Mouse (Mus musculus): ENCODE data around the gene Olfr1423.
"Not testable (repeated sequence)": the region's sequence is repeated elsewhere in the genome, so short reads cannot be mapped to it uniquely, and the experiment has no call there.

Gene Olfr1423

DNA sequence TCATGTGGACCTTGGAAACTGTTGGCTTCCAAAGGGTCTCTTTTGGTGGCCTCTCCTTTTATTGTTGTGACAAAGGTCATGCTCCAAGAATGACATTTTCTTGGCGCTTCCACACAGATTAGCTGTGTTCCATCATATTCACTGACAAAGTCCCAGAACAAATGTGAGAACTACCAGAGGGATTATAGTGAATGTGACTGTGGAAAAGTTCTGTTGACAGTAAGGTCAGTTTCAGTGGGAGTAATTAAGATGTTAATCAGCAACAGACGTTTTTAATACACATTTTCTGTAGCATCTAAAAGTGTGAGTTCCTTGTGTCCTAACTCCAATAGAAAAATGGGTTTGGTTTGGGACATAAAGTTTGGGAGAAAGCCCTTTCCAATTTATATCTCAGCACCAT, at the start of gene Olfr1423:
Gene Olfr1423, minus strand, starts transcription at position 101 of the 400 bp plus-strand sequence.
- no peak for DNase-seq

DNA sequence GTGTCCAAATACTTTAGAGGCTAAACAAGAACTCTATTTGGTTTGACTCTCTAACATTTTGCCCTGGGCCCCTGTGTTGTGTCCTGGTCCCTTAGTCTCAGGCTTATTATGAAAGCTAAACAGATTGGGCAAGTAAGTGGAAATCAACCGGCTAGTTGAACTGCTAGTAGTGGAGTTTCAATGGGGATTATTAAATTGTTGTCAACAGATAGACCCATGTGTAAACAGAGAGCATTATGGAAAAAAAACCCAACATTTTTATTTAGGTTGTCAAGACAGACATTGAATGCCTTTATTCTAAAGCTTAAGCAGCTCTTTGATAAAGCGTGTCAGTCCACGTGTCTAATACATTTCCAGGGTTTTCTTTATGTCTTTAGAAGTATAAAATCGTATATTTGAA, 36.5 kb upstream of the Olfr1423 start, which contains the start of gene Olfr1425:
Gene Olfr1425, minus strand, starts transcription at position 101 of the 400 bp plus-strand sequence.
- DNase-seq, result not testable (repeated sequence)

DNA sequence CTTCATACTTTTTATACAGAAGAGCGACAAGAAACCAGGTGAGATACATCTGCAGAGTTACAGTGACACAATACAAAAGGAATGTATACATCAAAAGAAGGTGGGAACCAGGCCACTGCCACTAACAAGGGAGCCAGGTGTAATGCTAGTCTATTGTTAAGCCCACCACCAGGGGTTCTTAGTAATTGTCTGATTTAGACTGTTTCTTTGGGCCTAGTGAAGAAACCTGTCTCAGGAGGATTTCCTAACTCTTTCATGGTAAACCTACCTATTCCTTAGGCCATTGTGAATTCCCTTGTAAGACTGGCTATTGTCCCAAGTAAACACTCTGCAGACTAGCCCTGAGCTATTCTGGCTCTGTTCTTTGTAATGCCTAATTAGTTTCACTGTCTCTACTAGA, 28.4 kb upstream of the Olfr1423 start:
- DNase-seq, result not testable (repeated sequence)

DNA sequence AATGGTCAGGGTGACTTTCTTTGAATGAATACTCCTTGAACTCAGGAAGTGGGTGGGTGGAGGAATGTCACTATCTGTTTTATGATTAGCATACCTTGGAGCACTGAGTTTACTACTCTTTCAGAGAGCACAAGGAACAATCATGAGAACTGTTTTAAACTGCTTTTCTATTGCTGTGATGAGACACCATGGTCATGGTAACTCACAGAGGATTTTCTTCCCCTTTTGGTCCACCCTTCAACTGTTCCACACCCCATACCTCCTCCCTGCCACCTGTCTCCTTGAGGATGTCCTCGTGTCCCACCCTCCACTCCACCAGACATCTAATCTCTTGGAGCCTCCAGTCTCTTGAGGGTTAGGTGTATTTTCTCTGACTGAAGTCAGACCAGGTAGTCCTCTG, 26.7 kb upstream of the Olfr1423 start:
- not testable (repeated sequence) for DNase-seq

DNA sequence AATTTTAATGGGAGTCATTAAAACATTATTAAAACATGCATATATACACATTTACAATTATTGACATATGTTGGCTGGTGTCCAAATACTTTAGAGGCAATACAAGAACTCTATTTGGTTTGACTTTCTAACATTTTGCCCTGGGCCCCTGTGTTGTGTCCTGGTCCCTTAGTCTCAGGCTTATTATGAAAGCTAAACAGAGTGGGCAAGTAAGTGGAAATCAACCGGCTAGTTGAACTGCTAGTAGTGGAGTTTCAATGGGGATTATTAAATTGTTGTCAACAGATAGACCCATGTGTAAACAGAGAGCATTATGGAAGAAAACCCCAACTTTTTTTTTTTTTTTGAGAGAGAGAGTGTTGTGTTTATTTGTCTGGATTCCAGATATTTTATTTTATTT, 21.5 kb upstream of the Olfr1423 start, which contains the start of gene Olfr1424:
Gene Olfr1424, minus strand, starts transcription at position 101 of the 400 bp plus-strand sequence.
- not testable (repeated sequence) for DNase-seq

DNA sequence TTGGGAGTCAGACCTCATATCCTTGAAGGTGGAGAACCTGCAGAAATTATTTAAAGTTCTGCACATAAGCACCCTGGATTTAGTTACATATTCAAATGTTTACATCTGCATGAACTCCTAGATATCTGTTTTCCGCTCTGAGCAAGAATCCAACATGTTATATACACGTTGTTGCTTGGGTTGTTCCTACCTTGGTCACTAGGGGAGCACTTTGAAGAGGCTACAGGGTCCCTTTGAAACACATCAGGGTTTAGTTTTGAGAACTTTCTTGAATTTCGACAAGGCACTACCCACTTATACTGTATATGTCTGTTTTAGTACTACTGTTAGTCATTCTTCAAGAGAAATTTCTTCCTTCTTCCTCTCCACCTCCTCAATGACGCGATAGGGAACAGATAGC, 2.0 kb upstream of the Olfr1423 start:
- no peak for DNase-seq

DNA sequence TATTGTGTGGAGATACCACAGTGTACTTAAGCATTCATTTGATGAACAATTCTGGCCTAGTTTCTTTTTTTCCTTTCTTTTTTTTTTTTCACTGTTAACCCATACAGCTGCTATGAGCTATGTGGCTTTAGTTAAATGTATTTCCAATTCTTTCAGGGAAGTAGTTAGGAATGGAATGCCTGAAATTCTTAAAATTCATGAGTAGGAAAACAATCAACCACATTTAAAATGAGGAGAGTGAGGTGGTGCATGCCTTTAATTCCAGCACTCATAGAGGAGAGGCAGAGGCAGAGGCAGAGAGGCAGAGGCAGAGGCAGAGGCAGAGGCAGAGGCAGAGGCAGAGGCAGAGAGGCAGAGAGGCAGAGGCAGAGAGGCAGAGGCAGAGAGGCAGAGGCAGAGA, 3.4 kb downstream of the Olfr1423 start:
- no peak for DNase-seq

DNA sequence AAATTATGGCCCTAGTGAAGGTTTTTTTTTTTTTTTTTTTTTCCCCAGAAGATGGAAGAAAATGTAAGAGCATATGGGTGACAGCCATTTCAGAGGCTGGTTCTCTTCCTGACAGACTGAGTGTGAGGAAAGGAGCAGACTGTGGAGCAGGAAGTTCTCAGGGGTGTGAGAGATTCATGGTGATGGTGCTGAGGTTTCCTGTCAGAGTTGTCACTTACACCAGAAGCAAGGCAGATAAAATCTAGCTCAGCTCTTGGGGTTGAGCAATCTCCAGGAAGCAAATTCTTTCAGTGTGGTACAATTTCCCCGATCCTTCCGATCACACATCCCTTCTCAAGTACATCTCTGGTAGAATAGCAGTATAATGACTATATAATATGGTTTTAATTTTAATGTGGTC, 14.5 kb downstream of the Olfr1423 start:
- no peak for DNase-seq

DNA sequence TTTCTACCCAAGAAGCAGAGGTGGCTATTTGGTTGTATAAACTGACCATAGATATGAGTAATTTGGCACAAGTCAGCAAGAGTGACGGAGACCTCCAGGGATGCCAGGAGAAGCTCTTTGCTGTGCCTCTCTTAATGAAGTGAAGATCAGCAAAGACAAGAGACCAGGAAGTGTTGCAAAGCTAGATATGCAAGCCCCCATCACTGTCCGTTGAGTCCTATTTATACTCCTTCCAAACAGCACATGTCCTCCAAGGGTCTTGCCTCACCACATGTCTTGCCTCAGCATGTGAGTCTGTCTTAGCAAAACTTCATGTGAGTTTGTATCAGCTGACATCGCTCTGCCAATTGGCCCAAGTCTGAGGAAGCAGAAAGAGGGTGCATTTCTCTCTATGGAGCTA, 15.8 kb downstream of the Olfr1423 start:
- no peak for DNase-seq

DNA sequence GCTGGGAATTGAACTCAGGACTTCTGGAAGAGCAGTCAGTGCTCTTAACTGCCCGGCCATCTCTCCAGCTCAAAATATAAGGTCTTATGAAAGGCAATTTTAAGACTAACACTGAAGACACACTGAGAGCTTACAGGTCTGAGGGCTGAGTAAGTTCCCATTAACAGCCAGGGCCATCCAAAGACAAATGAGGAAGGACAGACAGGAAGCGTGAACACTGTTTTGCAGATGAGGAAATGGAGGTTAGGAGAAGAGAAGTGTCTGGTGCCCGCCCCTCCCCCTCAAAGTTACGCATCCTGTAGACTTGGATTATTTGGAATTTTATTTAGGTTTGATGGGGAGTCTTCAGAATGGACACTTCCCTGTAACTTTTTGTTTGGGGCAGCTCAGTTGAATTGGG, 17.0 kb downstream of the Olfr1423 start:
- DNase-seq, result no peak

DNA sequence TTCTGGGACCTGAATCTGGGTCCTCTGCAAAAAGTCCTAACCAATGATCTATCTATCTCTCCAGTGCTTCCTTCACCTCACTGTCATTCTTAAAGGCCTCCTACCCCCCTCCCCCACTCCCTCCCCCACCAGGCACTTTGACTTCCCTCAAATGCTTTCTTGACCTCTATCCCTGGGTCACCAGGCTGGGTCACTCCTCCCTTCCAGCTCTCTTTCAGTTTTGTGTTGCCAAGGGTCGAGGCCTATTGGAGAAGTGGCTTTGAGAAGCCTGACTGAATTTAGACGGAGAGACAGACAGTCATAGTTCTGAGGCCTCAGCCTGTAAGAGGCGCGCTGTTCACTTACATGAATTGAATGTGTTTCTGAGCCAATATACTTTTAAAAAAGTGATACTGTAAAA, 24.9 kb downstream of the Olfr1423 start:
- DNase-seq, result no peak

DNA sequence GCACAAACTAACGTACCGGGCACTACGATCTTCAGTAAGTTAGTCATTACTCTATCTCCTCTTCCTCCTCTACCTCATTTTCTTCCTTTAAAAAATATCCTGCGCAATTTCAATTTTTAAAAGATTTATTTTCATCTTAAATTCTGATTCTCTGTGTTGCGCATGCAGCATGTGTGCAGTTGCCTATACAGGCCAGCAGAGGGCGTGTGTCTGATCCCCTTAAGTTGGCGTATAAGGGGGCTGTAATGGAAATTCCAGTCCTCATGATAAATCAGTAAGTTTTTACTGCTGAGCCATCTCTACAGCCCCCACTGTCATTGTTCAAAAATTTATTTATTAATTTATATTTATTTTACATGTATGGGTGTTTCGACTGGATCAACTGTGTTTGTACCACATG, 25.4 kb downstream of the Olfr1423 start:
- DNase-seq, result no peak

DNA sequence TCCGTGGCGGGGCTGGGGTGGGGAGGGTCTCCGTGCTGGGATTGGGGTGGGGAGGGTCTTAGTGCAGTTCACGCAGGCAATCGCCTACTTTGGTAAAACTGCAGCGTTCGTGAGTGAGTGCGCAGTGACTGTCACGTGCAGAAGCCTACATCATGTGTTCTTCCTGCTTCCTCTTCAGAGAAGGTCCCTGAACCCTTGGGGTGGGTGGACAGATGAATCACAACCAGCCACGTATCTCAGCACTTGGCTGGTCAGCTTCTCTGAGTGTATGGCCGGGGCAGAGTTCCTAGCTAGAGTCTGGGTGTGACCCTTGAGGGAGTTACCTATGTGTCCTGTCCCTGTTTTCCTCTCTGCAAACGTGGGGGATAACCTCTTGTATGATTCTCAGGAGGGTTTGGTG, 27.9 kb downstream of the Olfr1423 start:
- peak; percentile 53 for DNase-seq

DNA sequence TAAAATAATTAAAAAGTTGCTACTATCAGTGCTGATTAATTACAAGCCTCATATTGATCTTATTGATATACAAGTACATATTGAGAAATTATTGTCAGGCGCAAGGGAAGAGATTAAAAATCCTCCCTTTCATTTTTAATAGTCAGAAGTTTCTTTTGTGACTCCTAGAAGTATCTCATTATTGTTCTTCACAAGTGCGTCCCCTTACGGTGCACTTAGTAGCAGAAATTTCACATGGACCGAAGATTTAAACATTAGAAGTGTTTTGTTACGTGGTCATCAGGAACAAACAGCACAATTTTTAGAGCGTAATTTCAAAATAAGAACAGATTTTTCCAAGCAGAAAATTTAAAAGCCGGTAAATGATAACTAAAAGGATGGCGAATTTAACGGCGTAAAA, 28.5 kb downstream of the Olfr1423 start:
- no peak for DNase-seq

DNA sequence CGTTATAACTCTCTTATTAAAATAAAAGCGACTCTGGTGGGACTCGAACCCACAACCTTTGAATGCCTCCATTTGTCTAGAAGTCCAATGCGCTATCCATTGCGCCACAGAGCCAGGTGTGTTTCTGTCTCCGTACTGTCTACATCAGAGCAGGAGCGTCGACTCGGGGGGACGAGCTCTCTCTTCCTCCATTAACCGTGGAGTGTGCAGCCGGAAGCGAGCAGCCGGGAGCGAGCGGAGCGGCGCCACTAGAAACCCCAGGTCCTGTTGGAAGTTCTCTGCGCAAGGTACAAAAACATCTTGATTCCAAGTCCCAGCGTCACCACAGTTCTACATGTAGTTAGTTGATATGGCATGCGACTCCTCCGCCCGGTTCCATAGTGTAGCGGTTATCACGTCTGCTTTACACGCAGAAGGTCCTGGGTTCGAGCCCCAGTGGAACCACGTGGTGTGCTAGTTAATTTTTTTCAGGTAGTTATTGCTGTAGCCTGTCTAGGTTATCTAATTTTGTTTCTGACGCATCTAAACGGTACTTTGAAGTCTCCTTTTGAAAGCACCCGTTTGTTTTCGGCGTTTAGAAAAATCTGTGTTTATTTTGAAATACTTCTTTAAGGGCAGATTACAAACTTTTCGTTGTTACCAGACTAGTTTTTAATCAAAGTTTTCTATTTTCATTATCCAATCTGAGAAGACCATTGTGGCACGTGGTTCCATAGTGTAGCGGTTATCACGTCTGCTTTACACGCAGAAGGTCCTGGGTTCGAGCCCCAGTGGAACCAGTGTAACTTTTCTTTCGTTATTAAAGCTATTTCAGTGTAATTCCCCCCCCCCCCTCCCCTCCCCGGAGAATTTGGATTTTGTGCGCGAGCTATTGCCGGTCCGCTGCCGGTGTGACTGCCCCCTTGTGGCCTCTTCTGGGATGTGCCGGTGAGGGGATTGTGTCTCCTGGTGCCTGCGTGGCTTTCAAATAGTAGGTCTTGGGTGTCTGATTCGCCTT, 29.3 kb downstream of the Olfr1423 start:
- peak; percentile 94 for DNase-seq

DNA sequence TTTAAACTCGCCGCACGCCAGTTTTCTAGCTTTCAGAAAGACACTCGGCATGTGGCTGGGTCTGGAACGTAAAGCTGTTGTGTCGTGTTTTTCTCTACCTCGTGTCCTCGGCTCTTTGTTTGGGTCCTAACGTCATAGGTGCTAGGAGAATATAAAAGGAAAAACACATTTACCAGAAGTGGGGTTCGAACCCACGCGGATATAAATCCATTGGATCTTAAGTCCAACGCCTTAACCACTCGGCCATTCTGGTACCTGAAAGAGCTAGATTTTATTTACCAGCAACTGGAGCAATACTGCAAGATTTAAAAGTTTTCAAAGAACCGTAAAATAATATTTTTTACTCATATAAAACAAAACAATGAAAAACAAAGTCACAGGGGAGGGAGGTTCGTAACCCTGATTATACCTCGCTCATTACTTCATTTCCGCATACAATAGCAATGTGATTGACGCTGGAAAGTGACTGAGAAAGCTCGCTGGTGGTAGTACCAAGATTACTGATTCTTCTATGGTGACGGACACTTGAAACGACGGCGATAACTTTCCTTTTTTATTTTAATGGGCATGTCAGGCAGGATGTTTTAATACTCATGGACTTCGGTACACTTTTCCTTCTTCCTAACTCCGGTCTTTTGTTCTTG, 30.1 kb downstream of the Olfr1423 start:
- peak; percentile 93 for DNase-seq

DNA sequence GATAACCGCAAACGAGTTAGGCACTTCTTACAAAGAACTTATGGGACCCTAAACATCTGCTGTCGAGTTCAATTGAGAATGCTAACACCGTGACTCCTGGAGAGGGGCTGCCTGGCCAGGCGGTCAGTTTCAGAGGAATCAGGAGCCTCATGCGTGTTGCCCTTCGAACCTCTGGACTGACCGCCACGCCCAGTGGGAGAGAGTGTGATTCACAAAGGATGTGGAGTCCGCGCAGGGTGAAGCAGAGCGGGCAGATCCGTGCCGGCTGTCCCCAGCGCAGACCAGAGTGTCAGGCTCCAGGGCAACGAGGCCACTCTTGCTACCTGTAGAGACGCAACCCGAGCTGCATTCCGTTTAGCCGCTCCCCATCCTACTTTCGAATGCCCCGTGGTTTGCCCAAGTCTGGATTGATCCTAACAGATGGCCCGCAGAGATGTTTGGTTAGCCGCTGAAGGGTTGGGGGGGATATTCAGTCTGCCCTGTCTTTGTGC, 30.8 kb downstream of the Olfr1423 start:
- DNase-seq, result peak; percentile 70

DNA sequence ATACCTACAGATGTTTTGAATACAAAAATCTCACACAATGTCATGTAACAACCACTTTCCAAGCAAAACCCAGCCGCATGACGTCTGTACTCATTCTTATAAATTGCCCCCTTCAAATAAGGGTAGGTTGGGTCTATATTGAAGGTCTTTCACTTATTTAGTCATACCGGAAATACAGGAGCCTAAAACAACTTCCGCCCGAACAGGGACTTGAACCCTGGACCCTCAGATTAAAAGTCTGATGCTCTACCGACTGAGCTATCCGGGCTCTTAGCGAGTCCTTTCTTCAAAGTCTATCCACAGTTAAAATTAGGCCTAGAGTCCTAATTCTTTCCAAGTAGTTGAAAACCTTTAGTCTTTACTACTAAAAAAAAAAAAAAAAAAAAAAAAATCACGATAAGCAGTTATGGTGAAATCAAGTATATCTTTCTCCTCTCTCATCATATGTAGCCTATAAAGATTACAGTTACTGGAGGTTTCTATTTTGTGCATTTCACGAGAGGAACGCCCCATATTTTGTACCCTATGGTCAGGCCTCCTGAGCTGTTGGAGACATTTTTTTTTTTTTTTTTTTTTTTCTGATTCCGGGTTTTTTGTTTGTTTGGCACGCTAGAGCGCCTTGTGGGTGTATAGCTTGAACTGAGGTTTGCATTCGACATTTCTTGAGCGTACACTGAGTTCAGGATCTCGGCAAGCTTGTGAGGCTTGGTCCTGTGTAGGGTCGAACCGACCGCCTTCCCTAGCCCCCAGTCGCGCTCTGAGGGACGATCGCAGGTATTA, 31.4 kb downstream of the Olfr1423 start:
- peak; percentile 85 for DNase-seq

DNA sequence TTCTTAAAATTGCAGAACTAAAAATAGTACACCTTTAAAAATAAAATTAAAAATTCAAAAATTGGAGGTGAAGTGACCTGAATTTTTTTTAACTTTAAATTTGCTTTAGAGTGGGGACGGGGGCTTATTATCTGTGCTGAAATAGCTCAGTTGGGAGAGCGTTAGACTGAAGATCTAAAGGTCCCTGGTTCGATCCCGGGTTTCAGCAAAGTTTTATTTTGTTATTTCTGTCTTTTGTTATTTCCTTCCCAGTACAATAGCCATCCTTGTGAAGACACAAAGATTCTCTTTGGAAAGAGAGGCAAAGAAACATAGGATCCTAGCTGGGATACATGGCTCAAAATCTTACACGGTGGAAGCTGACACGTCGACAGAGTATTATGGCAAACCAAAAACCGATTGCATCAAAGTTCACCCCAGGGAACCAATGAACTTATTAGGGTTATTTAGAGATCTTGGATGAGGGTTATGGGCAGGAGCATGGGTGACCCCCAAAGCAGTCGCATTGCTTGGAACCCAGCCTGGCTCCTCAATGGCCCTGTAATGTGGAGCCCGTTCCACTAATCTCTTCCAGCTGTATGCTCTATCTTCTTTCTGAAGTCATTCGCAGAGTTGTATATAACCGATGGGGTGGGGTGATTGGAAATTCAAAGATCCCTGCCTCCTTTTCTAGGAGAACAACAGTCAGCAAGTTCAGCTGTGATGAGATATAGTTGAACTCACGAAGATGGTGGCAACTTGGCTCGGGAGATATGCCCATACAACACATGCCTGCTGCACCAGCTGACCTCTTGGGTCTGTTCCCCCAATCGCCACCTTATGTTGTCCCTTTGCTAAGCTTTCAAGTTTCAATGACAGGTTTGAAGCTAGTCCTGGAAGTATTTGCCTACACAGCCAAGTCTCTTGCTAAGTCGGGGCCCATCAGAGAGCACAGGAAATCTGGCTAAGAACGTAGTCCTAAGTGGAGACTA, 32.4 kb downstream of the Olfr1423 start:
- DNase-seq, result peak; percentile 45

DNA sequence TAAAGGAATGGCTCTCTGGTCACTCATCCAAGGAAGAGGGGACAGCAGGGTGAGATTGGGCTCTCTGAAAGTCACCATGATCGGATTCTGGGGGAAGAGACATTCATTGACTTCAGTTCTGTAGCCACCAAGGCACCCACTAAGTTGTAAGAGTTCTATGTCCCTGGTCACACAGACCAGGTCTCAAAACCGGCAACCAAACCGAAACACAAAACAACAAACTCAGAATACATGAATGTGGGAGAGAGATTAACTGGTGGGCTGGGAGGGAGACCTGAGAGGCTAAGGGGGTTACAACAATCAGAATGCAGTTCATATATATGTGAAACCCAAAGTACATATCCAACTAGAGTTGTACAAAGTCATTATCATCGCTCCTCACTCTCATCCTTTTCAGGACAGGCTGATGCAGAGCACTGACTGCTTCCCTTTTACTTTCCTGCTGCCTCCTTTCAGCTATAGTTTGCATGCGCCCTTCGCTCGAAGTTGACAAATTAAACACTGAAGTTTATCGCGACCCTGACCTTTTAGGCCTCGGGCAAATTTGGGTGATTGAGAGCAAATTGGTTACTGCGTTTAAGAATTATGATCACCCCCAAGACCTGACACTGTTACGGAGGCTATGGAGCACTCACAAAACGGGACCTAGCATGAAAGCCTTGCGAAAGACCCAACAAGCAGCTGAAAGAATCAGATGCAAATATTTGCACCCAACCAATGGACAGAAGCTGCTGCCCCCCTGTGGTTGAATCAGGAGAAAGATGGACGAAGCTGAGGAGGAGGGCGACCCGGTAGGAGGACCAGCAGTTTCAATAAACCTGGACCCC, 33.8 kb downstream of the Olfr1423 start:
- DNase-seq, result peak; percentile 64

All from cerebellum, adult 9-10 months (tissue).